Mouse (Mus musculus) lung, postnatal 0 days (tissue): ENCODE data around the gene Tyw3.

ENCODE experiments used
- CTCF ChIP-seq: IDR thresholded peaks from 2 replicates; pipeline ENCODE4 v1.5.1; 2016; ENCODE audit warnings: antibody characterized with exemption, mild to moderate bottlenecking
- EP300 ChIP-seq: IDR thresholded peaks from 2 replicates; pipeline ENCODE4 v1.6.1; 2016; ENCODE audit warnings: antibody characterized with exemption, mild to moderate bottlenecking, control low read depth

DNA sequence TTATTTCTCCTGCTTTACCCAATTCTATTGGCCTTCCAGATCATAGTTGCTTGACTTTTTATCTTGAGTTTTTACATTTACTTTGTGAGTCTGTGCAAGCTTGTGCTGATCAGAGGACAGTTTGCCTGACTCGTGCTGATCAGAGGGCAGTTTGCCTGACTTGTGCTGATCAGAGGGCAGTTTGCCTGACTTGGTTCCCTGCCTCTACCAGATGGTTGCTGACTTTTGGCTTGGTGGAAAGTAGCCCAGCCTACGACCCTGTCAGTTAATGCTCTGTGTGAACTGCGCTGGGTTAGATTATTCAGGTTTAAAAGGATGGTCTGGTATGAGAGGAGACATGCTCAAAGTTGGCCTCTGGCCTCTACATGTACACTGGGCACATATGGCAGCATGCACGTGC is 19.2 kb upstream of the Tyw3 start:
- TF ChIP-seq CTCF (no peak), EP300 (no peak)
